Mouse (Mus musculus): ENCODE data around the gene Plxdc2. TPM values are rescaled to one million over a fixed set of nuclear protein-coding genes. Genes with fewer than 3 reads are reported as not detected.

Plxdc2 gene
- polyA plus RNA-seq (2014; fragmentation: Nextera tagmentation; extraction: Ambion mirVana): 36.4 and 45.9 TPM in 2 replicates

DNA sequence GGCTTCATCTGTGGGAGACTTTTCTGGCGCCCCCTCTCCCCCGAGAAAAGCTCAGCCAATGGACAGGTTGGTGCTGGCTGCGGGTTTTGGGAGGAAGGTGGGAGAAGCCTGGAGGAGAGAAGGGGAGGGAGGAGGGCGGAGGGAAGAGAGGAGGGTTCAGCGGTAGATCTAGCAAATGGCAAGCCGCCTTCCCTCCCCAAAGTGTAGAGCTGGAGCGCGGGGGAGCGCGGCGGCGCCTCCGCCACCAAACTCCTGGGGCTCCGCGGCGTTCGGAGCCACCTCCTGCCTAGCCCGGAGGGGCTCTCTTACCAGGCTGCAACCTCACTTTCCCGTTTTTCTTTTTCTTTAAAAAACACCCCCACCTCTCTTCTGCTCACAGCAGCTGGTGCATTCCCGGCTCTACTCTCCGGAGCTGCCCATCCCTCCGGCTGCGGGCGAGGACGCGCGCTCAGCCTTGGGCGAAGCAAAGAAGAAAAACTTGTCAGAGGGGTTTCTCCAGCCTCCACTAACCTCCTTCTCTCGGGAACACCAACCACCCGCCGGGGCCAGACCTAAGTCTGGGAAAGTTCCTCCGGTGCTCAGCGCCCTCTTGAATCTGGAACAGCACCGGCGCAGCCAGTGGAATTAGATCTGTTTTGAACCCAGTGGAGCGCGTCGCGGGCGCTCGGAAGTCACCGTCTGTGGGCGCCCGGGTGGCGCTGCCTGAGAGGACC lies at the start of gene Plxdc2:
TSS of gene Plxdc2 (plus strand) at position 199 of the 713 bp plus-strand sequence.
- ATAC-seq (ENCODE audit: low read depth): peak; percentile 94
- Histone ChIP-seq H3K27ac (replicated peaks; ENCODE audit: low read depth, low read length) (peak within 1 kb of the TSS; percentile 82), H3K27me3 (replicated peaks; ENCODE audit: control insufficient read depth, insufficient read depth, low read length) (0 out of 2 replicates have a peak, but pooled peaks cover 7% of the 10 kb centered on the region), H3K36me3 (ENCODE audit: control insufficient read depth, insufficient read depth, low read length) (no peaks in the 10 kb centered on the region), H3K4me3 (ENCODE audit: low read depth, low read length) (peak within 1 kb of the TSS; percentile 61), H3K9ac (ENCODE audit: low read depth, low read length) (peak within 1 kb of the TSS; percentile 65), H3K4me2 (ENCODE audit: low read depth, low read length) (peak within 1 kb of the TSS; percentile 88), H3K9me3 (ENCODE audit: control insufficient read depth, low read length) (no peaks in the 10 kb centered on the region), H3K4me1 (ENCODE audit: control insufficient read depth, insufficient read depth, low read length) (peaks cover 6% of the 10 kb centered on the region; the same call in 1 of the 2 replicates)
- DNase-seq (ENCODE audit: low spot score): peak; percentile 94
- 1% methylated on average over 39 of the region's 45 CpGs for WGBS

DNA sequence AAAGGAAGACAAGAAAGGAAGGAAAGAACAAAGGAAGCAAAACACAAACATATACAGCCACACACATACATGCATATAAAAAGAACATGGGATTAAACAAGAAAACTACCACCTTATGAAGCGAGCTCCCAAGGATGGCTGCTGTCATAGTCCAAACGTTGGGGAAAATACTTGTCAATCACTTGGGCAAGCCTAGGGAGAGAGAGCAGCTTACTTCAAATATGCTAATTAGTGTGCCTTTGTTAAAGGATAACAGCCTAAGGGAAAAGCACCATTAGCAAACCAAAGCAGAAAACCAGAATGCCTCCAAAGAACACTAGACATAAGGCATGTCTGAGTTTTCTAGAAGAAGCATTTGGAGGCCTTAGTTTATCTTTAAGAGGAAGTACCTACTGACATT lies 45.7 kb upstream of the Plxdc2 start:
- Histone ChIP-seq H3K9ac (ENCODE audit: low read depth, low read length) (no peak overlapping the region), H3K9me3 (ENCODE audit: control insufficient read depth, low read length) (no peaks in the 10 kb centered on the region), H3K27me3 (replicated peaks; ENCODE audit: control insufficient read depth, insufficient read depth, low read length) (no peaks in the 10 kb centered on the region), H3K36me3 (ENCODE audit: control insufficient read depth, insufficient read depth, low read length) (no peaks in the 10 kb centered on the region), H3K27ac (replicated peaks; ENCODE audit: low read depth, low read length) (no peak overlapping the region), H3K4me3 (ENCODE audit: low read depth, low read length) (no peak overlapping the region), H3K4me1 (ENCODE audit: control insufficient read depth, insufficient read depth, low read length) (no peaks in the 10 kb centered on the region), H3K4me2 (ENCODE audit: low read depth, low read length) (no peak overlapping the region)
- ATAC-seq (ENCODE audit: low read depth) (no peak), DNase-seq (ENCODE audit: low spot score) (no peak)
- 43% methylated on average over 2 of the region's 2 CpGs for WGBS

DNA sequence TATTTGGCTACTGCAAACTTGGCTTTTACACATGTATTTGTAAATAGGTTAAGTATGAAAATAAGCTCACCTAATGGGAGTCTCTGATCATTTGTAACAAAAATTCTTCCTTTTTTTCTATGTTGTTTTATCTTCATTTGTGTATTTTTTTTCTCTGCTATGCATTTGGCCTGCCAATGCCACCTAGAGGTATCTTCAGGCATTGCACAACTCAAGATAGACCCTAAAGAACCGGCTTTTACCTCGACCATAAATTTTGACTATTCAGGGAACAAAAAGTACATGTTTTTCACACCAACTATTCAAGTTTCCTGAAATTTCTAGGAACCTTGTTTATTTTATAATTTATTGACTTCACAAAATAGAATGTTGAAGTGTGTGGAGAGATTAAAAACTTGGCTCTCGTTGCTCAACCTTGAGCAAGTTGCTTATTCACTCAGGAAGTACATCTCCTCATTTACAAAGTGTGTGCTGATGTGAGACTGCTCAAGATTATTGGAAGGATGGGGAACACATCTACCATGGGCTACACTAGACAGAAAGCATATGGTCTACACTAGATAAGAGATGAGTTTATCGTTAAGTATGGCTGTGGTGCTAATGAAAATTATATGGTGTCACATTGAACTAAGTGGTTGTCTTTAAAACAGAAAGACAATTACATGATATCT lies 43.6 kb upstream of the Plxdc2 start:
- WGBS: 60% methylated on average over 4 of the region's 4 CpGs

DNA sequence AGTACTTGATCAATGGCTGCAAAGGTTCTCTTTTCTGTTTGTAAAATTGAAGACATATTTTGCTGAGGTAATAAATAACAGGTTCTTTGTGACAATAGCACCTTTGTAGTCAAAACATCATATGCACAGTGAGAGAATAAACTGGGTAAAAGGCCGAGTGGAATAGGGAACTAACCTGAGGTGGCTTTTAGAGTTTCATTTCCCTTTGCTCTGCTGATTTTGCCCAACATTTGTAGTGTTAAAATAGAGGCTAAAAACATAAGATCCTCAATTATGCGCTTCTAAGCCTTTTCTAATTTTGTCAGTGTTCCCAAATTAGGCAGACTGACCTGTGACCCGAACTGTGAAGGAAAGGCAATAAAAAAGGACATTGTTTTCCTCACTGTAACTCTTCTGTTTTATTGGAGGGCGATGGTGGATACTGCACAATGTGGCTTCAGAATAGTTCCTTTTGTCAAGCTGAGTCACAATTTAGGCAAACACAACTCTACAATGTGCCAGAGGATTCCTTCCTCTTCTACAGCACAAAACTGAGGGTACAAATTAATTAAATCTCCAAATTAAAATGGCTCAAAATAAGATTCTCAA lies 20.8 kb upstream of the Plxdc2 start:
- H3K27ac ChIP-seq (replicated peaks; ENCODE audit: low read depth, low read length): no peak overlapping the region
- ATAC-seq (ENCODE audit: low read depth): no peak
- H3K36me3 ChIP-seq (ENCODE audit: control insufficient read depth, insufficient read depth, low read length): no peaks in the 10 kb centered on the region
- 39% methylated on average over 4 of the region's 4 CpGs for WGBS
- no peak for DNase-seq (ENCODE audit: low spot score)
- no peaks in the 10 kb centered on the region for H3K4me1 ChIP-seq (ENCODE audit: control insufficient read depth, insufficient read depth, low read length)
- H3K4me3 ChIP-seq (ENCODE audit: low read depth, low read length): no peak overlapping the region
- H3K9me3 ChIP-seq (ENCODE audit: control insufficient read depth, low read length): no peaks in the 10 kb centered on the region
- no peaks in the 10 kb centered on the region for H3K27me3 ChIP-seq (replicated peaks; ENCODE audit: control insufficient read depth, insufficient read depth, low read length)
- H3K9ac ChIP-seq (ENCODE audit: low read depth, low read length): no peak overlapping the region
- no peak overlapping the region for H3K4me2 ChIP-seq (ENCODE audit: low read depth, low read length)

More for the DNA sequence above, 43.6 kb upstream of the Plxdc2 start:
- H3K36me3 ChIP-seq (ENCODE audit: control insufficient read depth, insufficient read depth, low read length): no peaks in the 10 kb centered on the region
- H3K4me3 ChIP-seq (ENCODE audit: low read depth, low read length): no peak overlapping the region
- no peak overlapping the region for H3K27ac ChIP-seq (replicated peaks; ENCODE audit: low read depth, low read length)
- H3K9me3 ChIP-seq (ENCODE audit: control insufficient read depth, low read length): no peaks in the 10 kb centered on the region
- H3K4me1 ChIP-seq (ENCODE audit: control insufficient read depth, insufficient read depth, low read length): no peaks in the 10 kb centered on the region
- ATAC-seq (ENCODE audit: low read depth) (no peak), DNase-seq (ENCODE audit: low spot score) (peak; percentile 14)
- no peaks in the 10 kb centered on the region for H3K27me3 ChIP-seq (replicated peaks; ENCODE audit: control insufficient read depth, insufficient read depth, low read length)
- H3K9ac ChIP-seq (ENCODE audit: low read depth, low read length): no peak overlapping the region
- no peak overlapping the region for H3K4me2 ChIP-seq (ENCODE audit: low read depth, low read length)

DNA sequence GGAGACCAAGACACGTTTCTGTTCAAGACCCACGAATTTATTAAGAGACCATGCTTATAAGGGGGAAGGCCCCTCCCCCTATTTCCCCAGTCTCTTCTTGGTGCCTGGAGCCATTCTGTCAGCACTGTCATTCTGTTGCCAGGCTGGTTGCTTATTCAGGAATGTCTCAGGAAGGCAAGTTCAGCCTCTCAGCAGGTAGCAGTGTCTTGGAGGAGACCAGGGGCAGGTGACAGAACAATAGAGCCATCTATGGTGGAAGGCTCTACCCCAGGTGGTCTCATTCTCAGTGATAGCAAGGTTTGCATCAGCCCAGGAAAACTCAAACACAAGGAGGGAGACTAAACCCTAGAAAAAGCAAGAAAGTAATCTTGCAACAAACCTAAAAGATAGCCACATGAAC lies 11.5 kb upstream of the Plxdc2 start:
- Histone ChIP-seq H3K9ac (ENCODE audit: low read depth, low read length) (no peak overlapping the region), H3K36me3 (ENCODE audit: control insufficient read depth, insufficient read depth, low read length) (no peaks in the 10 kb centered on the region), H3K4me2 (ENCODE audit: low read depth, low read length) (no peak overlapping the region), H3K27me3 (replicated peaks; ENCODE audit: control insufficient read depth, insufficient read depth, low read length) (no peaks in the 10 kb centered on the region), H3K27ac (replicated peaks; ENCODE audit: low read depth, low read length) (no peak overlapping the region), H3K4me1 (ENCODE audit: control insufficient read depth, insufficient read depth, low read length) (no peaks in the 10 kb centered on the region), H3K4me3 (ENCODE audit: low read depth, low read length) (no peak overlapping the region), H3K9me3 (ENCODE audit: control insufficient read depth, low read length) (no peaks in the 10 kb centered on the region)
- 58% methylated on average over 2 of the region's 2 CpGs for WGBS
- DNase-seq (ENCODE audit: low spot score) (no peak), ATAC-seq (ENCODE audit: low read depth) (no peak)

DNA sequence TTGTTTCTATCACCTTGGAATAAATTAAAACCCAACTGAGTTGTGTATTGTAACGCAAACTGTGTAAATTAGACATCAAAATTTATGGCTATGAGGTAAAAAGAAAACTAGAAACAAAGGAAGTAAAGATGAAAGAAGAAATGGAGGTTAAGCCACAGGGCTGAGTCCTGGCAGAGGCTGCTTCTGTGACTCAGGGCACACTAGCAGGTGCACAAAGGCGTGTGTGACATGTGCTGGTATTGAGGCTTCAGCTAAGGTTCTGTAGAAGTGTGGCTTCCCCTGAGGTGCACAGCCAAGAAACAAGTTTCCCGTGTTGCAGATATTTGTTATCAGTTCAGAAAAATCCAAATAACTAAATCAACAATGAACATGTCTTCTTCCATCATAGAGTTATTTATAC lies 5.0 kb upstream of the Plxdc2 start:
- Histone ChIP-seq H3K9ac (ENCODE audit: low read depth, low read length) (no peak overlapping the region), H3K4me2 (ENCODE audit: low read depth, low read length) (no peak overlapping the region), H3K4me3 (ENCODE audit: low read depth, low read length) (no peak overlapping the region), H3K36me3 (ENCODE audit: control insufficient read depth, insufficient read depth, low read length) (no peaks in the 10 kb centered on the region), H3K4me1 (ENCODE audit: control insufficient read depth, insufficient read depth, low read length) (peaks cover 6% of the 10 kb centered on the region; the same call in 1 of the 2 replicates), H3K27ac (replicated peaks; ENCODE audit: low read depth, low read length) (no peak overlapping the region), H3K9me3 (ENCODE audit: control insufficient read depth, low read length) (no peaks in the 10 kb centered on the region), H3K27me3 (replicated peaks; ENCODE audit: control insufficient read depth, insufficient read depth, low read length) (no peaks in the 10 kb centered on the region)
- ATAC-seq (ENCODE audit: low read depth) (no peak), DNase-seq (ENCODE audit: low spot score) (no peak)
- WGBS: 63% methylated on average over 3 of the region's 3 CpGs

DNA sequence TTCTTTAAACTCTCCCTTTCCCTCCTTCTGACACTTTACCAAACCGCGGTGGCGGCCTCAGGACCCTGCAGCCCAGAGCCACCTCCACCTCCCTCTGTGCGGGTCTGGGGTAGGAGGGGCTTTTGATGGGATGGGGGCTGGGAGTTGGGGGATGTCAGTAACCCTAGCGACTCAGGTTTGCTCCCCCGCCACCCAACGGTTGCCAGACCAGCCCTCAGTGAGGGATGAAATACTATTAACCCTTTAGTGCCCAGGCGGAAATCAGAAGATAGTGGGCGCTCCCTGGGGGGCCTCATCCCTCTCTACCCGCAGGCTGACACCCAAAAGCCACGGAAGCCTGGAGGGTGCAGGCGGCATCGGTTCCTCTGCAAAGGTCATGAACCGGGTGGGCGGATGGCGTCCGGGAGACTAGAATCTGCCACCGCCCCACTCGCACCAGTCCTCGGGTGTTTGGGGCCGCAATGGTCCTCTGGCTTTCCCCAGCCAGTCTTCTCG lies 446 bp upstream of the Plxdc2 start:
- H3K4me2 ChIP-seq (ENCODE audit: low read depth, low read length): peak overlapping the region; percentile 88
- H3K27ac ChIP-seq (replicated peaks; ENCODE audit: low read depth, low read length): peak overlapping the region; percentile 82
- under 1% methylated on average over 20 of the region's 22 CpGs for WGBS
- DNase-seq (ENCODE audit: low spot score): peak; percentile 83
- peak; percentile 86 for ATAC-seq (ENCODE audit: low read depth)
- peak overlapping the region; percentile 65 for H3K9ac ChIP-seq (ENCODE audit: low read depth, low read length)
- H3K4me1 ChIP-seq (ENCODE audit: control insufficient read depth, insufficient read depth, low read length): peaks cover 6% of the 10 kb centered on the region; the same call in 1 of the 2 replicates
- H3K9me3 ChIP-seq (ENCODE audit: control insufficient read depth, low read length): no peaks in the 10 kb centered on the region
- H3K4me3 ChIP-seq (ENCODE audit: low read depth, low read length): peak overlapping the region; percentile 61
- 0 out of 2 replicates have a peak, but pooled peaks cover 7% of the 10 kb centered on the region for H3K27me3 ChIP-seq (replicated peaks; ENCODE audit: control insufficient read depth, insufficient read depth, low read length)
- no peaks in the 10 kb centered on the region for H3K36me3 ChIP-seq (ENCODE audit: control insufficient read depth, insufficient read depth, low read length)

DNA sequence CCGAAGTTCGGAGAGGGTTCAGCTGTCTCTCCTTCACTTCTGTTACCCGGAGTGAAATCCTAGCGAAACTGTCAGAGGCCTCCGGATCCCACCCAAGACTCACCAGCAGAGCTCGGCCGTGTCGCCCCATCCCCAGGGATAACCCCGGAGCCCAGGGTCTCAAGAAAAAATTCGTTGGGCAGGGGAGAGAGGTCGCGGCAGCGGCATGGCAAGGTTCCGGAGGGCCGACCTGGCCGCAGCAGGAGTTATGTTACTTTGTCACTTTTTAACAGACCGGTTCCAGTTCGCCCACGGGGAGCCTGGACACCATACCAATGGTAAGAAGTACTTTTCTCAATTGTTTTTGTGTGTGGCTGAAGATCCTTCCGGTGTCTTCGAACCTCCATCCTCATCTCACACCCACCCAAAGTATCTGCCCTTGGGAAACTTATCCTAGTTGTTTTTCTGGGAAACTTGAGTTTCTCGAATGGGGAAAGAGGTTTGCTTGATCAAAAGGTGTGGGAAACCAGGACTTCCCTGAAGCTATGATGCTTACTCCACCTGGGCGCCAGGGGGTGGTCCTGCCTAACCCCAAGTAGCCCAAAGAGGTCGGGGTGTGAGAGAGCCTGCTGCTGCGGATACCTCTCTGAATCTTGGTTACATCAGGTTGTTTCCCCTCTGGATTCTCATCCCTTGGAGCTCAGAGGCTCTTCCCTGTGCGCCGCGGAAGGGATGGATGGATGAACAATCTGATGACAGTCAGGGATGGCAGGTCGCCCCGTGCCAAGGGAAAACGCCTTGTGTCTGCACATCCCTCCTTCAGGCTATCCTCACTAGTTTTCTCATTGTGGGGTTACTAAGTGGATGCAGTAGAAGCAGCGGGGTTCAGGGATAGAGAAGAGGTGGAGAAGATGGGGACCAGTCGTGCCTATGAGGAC lies 1.1 kb downstream of the Plxdc2 start:
- Histone ChIP-seq H3K4me2 (ENCODE audit: low read depth, low read length) (peak overlapping the region; percentile 88), H3K36me3 (ENCODE audit: control insufficient read depth, insufficient read depth, low read length) (no peaks in the 10 kb centered on the region), H3K27ac (replicated peaks; ENCODE audit: low read depth, low read length) (peak overlapping the region; percentile 82), H3K9me3 (ENCODE audit: control insufficient read depth, low read length) (no peaks in the 10 kb centered on the region), H3K9ac (ENCODE audit: low read depth, low read length) (peak overlapping the region; percentile 65), H3K27me3 (replicated peaks; ENCODE audit: control insufficient read depth, insufficient read depth, low read length) (0 out of 2 replicates have a peak, but pooled peaks cover 7% of the 10 kb centered on the region), H3K4me3 (ENCODE audit: low read depth, low read length) (peak overlapping the region; percentile 61), H3K4me1 (ENCODE audit: control insufficient read depth, insufficient read depth, low read length) (peaks cover 6% of the 10 kb centered on the region; the same call in 1 of the 2 replicates)
- WGBS: 2% methylated on average over 33 of the region's 33 CpGs
- DNase-seq (ENCODE audit: low spot score) (peak; percentile 32), ATAC-seq (ENCODE audit: low read depth) (no peak)

Measured in embryonic facial prominence, embryonic 14.5 days (tissue).